Comparison of ENCODE assay signal across 1 mouse cellular context in the genomic region with DNA sequence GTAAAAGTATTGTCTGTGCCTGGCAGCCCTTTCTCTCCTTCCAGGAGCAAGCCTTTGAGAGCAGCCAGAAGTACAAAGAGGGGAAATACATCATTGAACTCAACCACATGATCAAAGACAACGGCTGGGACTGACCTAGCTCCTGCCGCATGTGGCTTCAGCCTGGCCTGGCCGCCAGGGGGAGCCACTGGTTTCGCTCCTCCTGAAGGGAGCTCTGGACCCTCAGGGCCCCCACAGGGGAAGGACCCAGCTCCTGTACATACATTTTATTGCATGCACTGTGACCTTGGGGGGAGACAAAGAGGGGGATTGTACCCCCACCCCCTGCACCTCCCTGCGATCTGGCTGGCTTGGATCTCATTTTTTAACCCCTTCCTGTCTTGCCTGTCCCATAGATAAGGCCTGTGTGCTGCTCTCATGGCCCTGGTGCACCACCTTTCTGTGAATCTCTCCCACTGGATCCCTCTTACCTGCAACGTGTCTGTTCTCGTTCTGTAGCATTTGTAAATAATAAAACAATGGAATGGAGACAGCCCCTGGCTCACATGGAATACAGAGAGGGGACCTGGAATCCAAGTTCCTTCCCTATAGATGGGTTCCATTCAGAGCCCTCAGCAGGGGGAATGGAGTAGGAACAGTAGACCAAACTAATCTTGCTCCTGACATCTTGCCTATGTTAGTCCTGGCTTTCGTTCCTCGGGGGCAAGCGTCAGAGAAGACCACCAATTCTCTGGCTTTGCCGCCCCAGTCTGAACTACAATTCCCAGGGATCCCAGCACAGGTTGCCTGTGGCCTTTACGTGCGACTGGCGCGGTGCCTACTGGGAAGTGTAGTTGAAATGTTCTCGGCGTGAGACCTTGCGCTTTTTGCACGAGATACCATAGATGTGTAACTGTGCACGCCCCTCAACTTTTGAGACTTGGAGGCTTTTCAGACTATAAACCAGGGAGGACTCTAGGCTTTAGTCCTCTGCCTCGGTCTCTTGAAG.
TF ChIP-seq lines count a peak whose summit lies in the region.

No protein-coding gene starts in this region.

TF ChIP-seq in myocyte, 11 proteins besides CTCF, POLR2A, EP300 and RAD21 (continued from another document):
- no peak for TF ChIP-seq CEBPB (IDR thresholded peaks at IDR 0.05; ENCODE audit: insufficient read depth, poor library complexity, severe bottlenecking)
- TF ChIP-seq TCF12 (IDR thresholded peaks at IDR 0.05; ENCODE audit: insufficient read depth, poor library complexity, severe bottlenecking): no peak
